Mouse (Mus musculus): ENCODE data around the gene Cenpb.

DNA sequence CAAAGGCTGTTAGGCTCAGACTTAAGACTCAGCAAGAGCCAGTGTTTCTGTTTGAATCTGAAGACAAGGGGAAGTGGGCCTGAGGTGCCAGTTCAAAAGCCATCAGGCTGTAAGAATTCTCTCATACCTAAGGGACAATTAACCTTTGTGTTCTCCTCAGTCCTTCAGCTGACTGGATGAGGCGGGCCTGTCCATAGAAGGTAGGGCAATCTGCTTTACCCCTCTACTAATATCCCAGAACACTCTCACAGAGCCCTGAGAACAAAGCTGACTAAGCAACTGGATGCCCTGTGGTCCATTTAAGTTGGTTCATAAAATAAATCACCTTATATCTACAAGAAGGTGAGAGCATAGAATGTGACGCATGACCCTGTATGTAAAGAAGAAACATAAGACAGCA, 13.7 kb downstream of the Cenpb start:
- TF ChIP-seq CTCF (IDR thresholded peaks at IDR 0.05; ENCODE audit: low read depth, low read length) (no peak), POLR2A (IDR thresholded peaks at IDR 0.05; ENCODE audit: extremely low read depth, insufficient read depth, low read length) (no peak)
